Mouse (Mus musculus): ENCODE results near the gene Dcbld2. TPM values are rescaled to one million over a fixed set of nuclear protein-coding genes. Genes with fewer than 3 reads are reported as not detected.

Dcbld2 gene
- total and polyA plus RNA-seq, 3 experiments, result 2.2 to 3.7 (median 3.3) TPM

- no peak overlapping the region for H3K4me2 ChIP-seq (ENCODE audit: insufficient read depth, low read depth, poor library complexity, severe bottlenecking)
- dilution Hi-C loops (cut with MboI; ENCODE audit: extremely low pct_ligation_motif_present, extremely low pct_unique_long_range_greater_than_20kb, low sequenced_read_pairs) (no loop called here), in situ Hi-C loops (cut with MboI; ENCODE audit: low pct_ligation_motif_present, low pct_unique_long_range_greater_than_20kb, low sequenced_read_pairs) (no loop called here)
Observed at GRCm38 (mm10) chr16:58386241-58386757, 21.9 kb upstream of the Dcbld2 start.

GRCm38 (mm10) chr16:58389143-58389755 lies 19.0 kb upstream of the Dcbld2 start:
- DNase-seq (ENCODE audit: extremely low read depth), result peak; percentile 70
- H3K4me2 ChIP-seq (ENCODE audit: insufficient read depth, low read depth, poor library complexity, severe bottlenecking), result peak overlapping the region; percentile 51
- dilution Hi-C loops (cut with MboI; ENCODE audit: extremely low pct_ligation_motif_present, extremely low pct_unique_long_range_greater_than_20kb, low sequenced_read_pairs), result no loop called here
- H3K27me3 ChIP-seq (replicated peaks), result peaks cover 2% of the 10 kb centered on the region
- TF ChIP-seq IRF4 (IDR thresholded peaks at IDR 0.05; ENCODE audit: low read depth, low read length) (peak; percentile 15; the same call in 1 of the 2 replicates), RCOR1 (conservative IDR thresholded peaks at IDR 0.05; ENCODE audit: low read depth, low read length) (peak; percentile 44; the same call in 1 of the 2 replicates), ETS1 (conservative IDR thresholded peaks at IDR 0.05; ENCODE audit: low read depth, low read length) (peak; percentile 25; the same call in 1 of the 2 replicates), ZNF384 (IDR thresholded peaks at IDR 0.05; ENCODE audit: low read depth, low read length) (peak; percentile 31; the same call in 1 of the 2 replicates), POLR2AphosphoS2 (IDR thresholded peaks at IDR 0.05; ENCODE audit: low read depth, low read length) (no peak), KAT2A (IDR thresholded peaks at IDR 0.05; ENCODE audit: insufficient replicate concordance, low read length) (0 out of 2 replicates have a peak, but pooled peaks have one; percentile 49), SIN3A (IDR thresholded peaks at IDR 0.05; ENCODE audit: low read length) (no peak), SMC3 (IDR thresholded peaks at IDR 0.05; ENCODE audit: low read depth, low read length) (no peak), MEF2A (IDR thresholded peaks at IDR 0.05; ENCODE audit: borderline replicate concordance, low read depth, low read length) (no peak), EP300 (IDR thresholded peaks at IDR 0.05; ENCODE audit: low read length) (no peak; the same call in 1 of the 2 replicates), MAFK (IDR thresholded peaks at IDR 0.05; ENCODE audit: insufficient replicate concordance, low read length) (no peak), NELFE (IDR thresholded peaks at IDR 0.05; ENCODE audit: low read depth, low read length) (no peak), ZKSCAN1 (IDR thresholded peaks at IDR 0.05; ENCODE audit: borderline replicate concordance, low read depth, low read length) (no peak), CHD1 (IDR thresholded peaks at IDR 0.05; ENCODE audit: low read depth, low read length) (no peak), USF1 (IDR thresholded peaks at IDR 0.05; ENCODE audit: low read depth, low read length) (no peak), BHLHE40 (IDR thresholded peaks at IDR 0.05; ENCODE audit: low read depth, low read length) (peak; percentile 30; the same call in 1 of the 2 replicates), MAZ (IDR thresholded peaks at IDR 0.05; ENCODE audit: low read depth, low read length) (no peak), POLR2A (IDR thresholded peaks at IDR 0.05; ENCODE audit: low read depth, low read length) (no peak), MXI1 (IDR thresholded peaks at IDR 0.05; ENCODE audit: low read depth, low read length) (no peak)
- H3K4me1 ChIP-seq (ENCODE audit: control insufficient read depth in 1 of 2, insufficient read depth in 2 of 2), result peaks cover 3 to 29% of the 10 kb centered on the region in 2 experiments; a peak in 3 of 4 replicates
- in situ Hi-C loops (cut with MboI; ENCODE audit: low pct_ligation_motif_present, low pct_unique_long_range_greater_than_20kb, low sequenced_read_pairs), result no loop called here
- H3K36me3 ChIP-seq (replicated peaks in 1 of 2; ENCODE audit: control insufficient read depth in 1 of 2, insufficient read depth in 1 of 2, low read length in 1 of 2), result no peaks in the 10 kb centered on the region
- H3K9ac ChIP-seq (ENCODE audit: insufficient read depth, low read depth), result no peak overlapping the region
- H3K27ac ChIP-seq (ENCODE audit: insufficient read depth, low read depth), result no peak overlapping the region
- H3K4me3 ChIP-seq (replicated peaks in 1 of 3; ENCODE audit: low read depth in 2 of 3, low read length in 2 of 3, poor library complexity in 1 of 3), result no peak overlapping the region
- H3K9me3 ChIP-seq (replicated peaks; ENCODE audit: low read length), result peaks cover 9% of the 10 kb centered on the region
- H3K79me2 ChIP-seq (replicated peaks; ENCODE audit: control insufficient read depth, extremely low read depth, insufficient read depth, poor library complexity, severe bottlenecking), result no peaks in the 10 kb centered on the region

More at GRCm38 (mm10) chr16:58386241-58386757, 21.9 kb upstream of the Dcbld2 start:
- no peaks in the 10 kb centered on the region for H3K79me2 ChIP-seq (replicated peaks; ENCODE audit: control insufficient read depth, extremely low read depth, insufficient read depth, poor library complexity, severe bottlenecking)
- H3K36me3 ChIP-seq (replicated peaks in 1 of 2; ENCODE audit: control insufficient read depth in 1 of 2, insufficient read depth in 1 of 2, low read length in 1 of 2), result no peaks in the 10 kb centered on the region
- H3K9me3 ChIP-seq (replicated peaks; ENCODE audit: low read length), result peaks cover 9% of the 10 kb centered on the region
- peaks cover 3 to 26% of the 10 kb centered on the region in 2 experiments; a peak in 3 of 4 replicates for H3K4me1 ChIP-seq (ENCODE audit: control insufficient read depth in 1 of 2, insufficient read depth in 2 of 2)
- DNase-seq (ENCODE audit: extremely low read depth), result peak; percentile 69
- no peak for TF ChIP-seq POLR2A (IDR thresholded peaks at IDR 0.05; ENCODE audit: low read depth, low read length)
- TF ChIP-seq KAT2A (IDR thresholded peaks at IDR 0.05; ENCODE audit: insufficient replicate concordance, low read length), result no peak
- no peak for TF ChIP-seq TCF12 (IDR thresholded peaks at IDR 0.05; ENCODE audit: low read depth, low read length)
- no peak overlapping the region for H3K27ac ChIP-seq (ENCODE audit: insufficient read depth, low read depth)
- H3K9ac ChIP-seq (ENCODE audit: insufficient read depth, low read depth), result no peak overlapping the region
- H3K4me3 ChIP-seq (replicated peaks in 1 of 3; ENCODE audit: low read depth in 2 of 3, low read length in 2 of 3, poor library complexity in 1 of 3), result no peak overlapping the region
- no peaks in the 10 kb centered on the region for H3K27me3 ChIP-seq (replicated peaks)
